Mouse (Mus musculus) hindbrain, postnatal 0 days (tissue): ENCODE results near the gene Rps26. TPM values are rescaled to one million over a fixed set of nuclear protein-coding genes. Genes with fewer than 3 reads are reported as not detected.
A peak's percentile ranks its signal among the peaks of the same experiment; 100 is the strongest.

Experiments used
- ATAC-seq: fragments of 200-750 bp; cut with Nextera tagmentation; 2 replicates; pipeline ENCODE4 v1.8.0; 2017; ENCODE audit warnings: mild to moderate bottlenecking, moderate TSS enrichment, moderate library complexity
- DNase-seq: peaks from one replicate; pipeline ENCODE4 v3.0.0-alpha.2; 2015; ENCODE audit warnings: low spot score
- H3K27ac ChIP-seq: fragments of 300-500 bp; sonication (generic); 2 replicates; pipeline ENCODE4 v1.5.1; 2014; ENCODE audit warnings: mild to moderate bottlenecking
- H3K27me3 ChIP-seq: fragments of 300-500 bp; sonication (generic); 2 replicates; pipeline ENCODE4 v1.6.1; 2014; ENCODE audit warnings: low read length, mixed read lengths; ENCODE audit not compliant: insufficient read depth
- H3K36me3 ChIP-seq: fragments of 300-500 bp; sonication (generic); 2 replicates; pipeline ENCODE4 v1.6.1; 2014; ENCODE audit warnings: low read length, mixed read lengths; ENCODE audit not compliant: insufficient read depth
- H3K4me1 ChIP-seq: fragments of 300-500 bp; sonication (generic); 2 replicates; pipeline ENCODE4 v1.6.1; 2014; ENCODE audit warnings: antibody characterized with exemption, low read length, mixed read lengths; ENCODE audit not compliant: insufficient read depth
- H3K4me2 ChIP-seq: fragments of 300-500 bp; sonication (generic); 2 replicates; pipeline ENCODE4 v1.6.1; 2014; ENCODE audit warnings: low read depth, mild to moderate bottlenecking, low read length, moderate library complexity, mixed read lengths
- H3K4me3 ChIP-seq: fragments of 300-500 bp; sonication (generic); 2 replicates; pipeline ENCODE4 v1.5.1; 2014; ENCODE audit warnings: low read length
- H3K9ac ChIP-seq: fragments of 300-500 bp; sonication (generic); replicated peaks from 2 replicates; pipeline ENCODE4 v1.6.1; 2014; ENCODE audit warnings: mild to moderate bottlenecking, low read length, moderate library complexity, mixed read lengths
- H3K9me3 ChIP-seq: fragments of 300-500 bp; sonication (generic); 2 replicates; pipeline ENCODE4 v1.6.1; 2016; ENCODE audit warnings: low read length, mixed read lengths
- CTCF ChIP-seq: IDR thresholded peaks from 2 replicates; pipeline ENCODE4 v1.5.1; 2016; ENCODE audit warnings: antibody characterized with exemption, control low read depth, low read depth
- WGBS: fragments of 180-500 bp; shearing (Covaris S2); extraction: QIAGEN DNeasy Blood & Tissue Kit; methylation state at CpG from one replicate; pipeline ENCODE4 v1.1.7; 2014; 5-methylcytosine and 5-hydroxymethylcytosine counted together
- polyA plus RNA-seq: library from polyadenylated mRNA; unstranded; fragments of >200 nt; fragmentation: Nextera tagmentation; extraction: Ambion mirVana; gene quantifications from 2 replicates; pipeline ENCODE4 v1.2.1, GENCODE M21; 2015
- total RNA-seq: library from RNA; depleted of rRNA; stranded (reverse); fragments of >200 nt; gene quantifications from 2 replicates; pipeline ENCODE4 v1.2.3, GENCODE M21; 2014

Gene Rps26
- total and polyA plus RNA-seq, 2 experiments from 2014 or later: 422 to 1,407 TPM

GRCm38 (mm10) chr10:128656731-128657130, 30.2 kb upstream of the Rps26 start:
- no peaks in the 10 kb centered on the region for H3K4me1 ChIP-seq
- H3K27ac ChIP-seq: no peak overlapping the region
- no peak for TF ChIP-seq CTCF
- WGBS: 98% methylated on average over 1 of the region's 1 CpGs
- no peak overlapping the region for H3K4me3 ChIP-seq
- no peaks in the 10 kb centered on the region for H3K9me3 ChIP-seq
- DNase-seq: no peak
- no peak overlapping the region for H3K4me2 ChIP-seq
- no peak for ATAC-seq
- H3K9ac ChIP-seq: no peak overlapping the region
- H3K36me3 ChIP-seq: no peaks in the 10 kb centered on the region
- no peaks in the 10 kb centered on the region for H3K27me3 ChIP-seq

- no peak for ATAC-seq
- WGBS: 92% methylated on average over 3 of the region's 3 CpGs
- H3K9ac ChIP-seq: no peak overlapping the region
Observed at GRCm38 (mm10) chr10:128655254-128655653, 28.7 kb upstream of the Rps26 start.

GRCm38 (mm10) chr10:128653866-128654265, 27.3 kb upstream of the Rps26 start:
- Histone ChIP-seq H3K9ac (no peak overlapping the region), H3K4me2 (no peak overlapping the region), H3K4me1 (no peaks in the 10 kb centered on the region), H3K9me3 (no peaks in the 10 kb centered on the region), H3K27me3 (no peaks in the 10 kb centered on the region), H3K36me3 (no peaks in the 10 kb centered on the region), H3K4me3 (no peak overlapping the region), H3K27ac (no peak overlapping the region)
- 75% methylated on average over 4 of the region's 4 CpGs for WGBS
- ATAC-seq (no peak), DNase-seq (no peak)
- TF ChIP-seq CTCF: no peak

More at GRCm38 (mm10) chr10:128655254-128655653, 28.7 kb upstream of the Rps26 start:
- no peaks in the 10 kb centered on the region for H3K9me3 ChIP-seq
- H3K36me3 ChIP-seq: no peaks in the 10 kb centered on the region
- no peak for DNase-seq
- H3K27ac ChIP-seq: no peak overlapping the region
- no peak overlapping the region for H3K4me3 ChIP-seq
- TF ChIP-seq CTCF: no peak
- H3K4me1 ChIP-seq: no peaks in the 10 kb centered on the region
- H3K27me3 ChIP-seq: no peaks in the 10 kb centered on the region
- no peak overlapping the region for H3K4me2 ChIP-seq

- no peaks in the 10 kb centered on the region for H3K27me3 ChIP-seq
- 5% methylated on average over 12 of the region's 13 CpGs for WGBS
- H3K9ac ChIP-seq: peak overlapping the region; percentile 53
- H3K36me3 ChIP-seq: peaks cover under 1% of the 10 kb centered on the region; the same call in 1 of the 2 replicates
- H3K27ac ChIP-seq: peak overlapping the region; percentile 83
- no peak for TF ChIP-seq CTCF
- peak overlapping the region; percentile 55 for H3K4me3 ChIP-seq
- DNase-seq (peak; percentile 79), ATAC-seq (peak; percentile 78)
- H3K4me1 ChIP-seq: peaks cover 13% of the 10 kb centered on the region; the same call in 1 of the 2 replicates
- no peaks in the 10 kb centered on the region for H3K9me3 ChIP-seq
- peak overlapping the region; percentile 66 for H3K4me2 ChIP-seq
Observed at GRCm38 (mm10) chr10:128646139-128647089, 19.9 kb upstream of the Rps26 start.

GRCm38 (mm10) chr10:128645111-128646011, 18.8 kb upstream of the Rps26 start, which contains the start of gene Ikzf4:
Gene Ikzf4 (minus strand): TSS chr10:128645991.
- WGBS: 1% methylated on average over 36 of the region's 36 CpGs
- H3K9me3 ChIP-seq: no peaks in the 10 kb centered on the region
- H3K27me3 ChIP-seq: no peaks in the 10 kb centered on the region
- H3K4me3 ChIP-seq: peak within 1 kb of the TSS; percentile 55
- H3K4me2 ChIP-seq: peak within 1 kb of the TSS; percentile 66
- peak within 1 kb of the TSS; percentile 90 for H3K27ac ChIP-seq
- H3K4me1 ChIP-seq: peaks cover 13% of the 10 kb centered on the region; the same call in 1 of the 2 replicates
- TF ChIP-seq CTCF: no peak
- DNase-seq: peak; percentile 65
- peak; percentile 84 for ATAC-seq
- H3K36me3 ChIP-seq: peaks cover 10% of the 10 kb centered on the region; the same call in 1 of the 2 replicates
- peak within 1 kb of the TSS; percentile 69 for H3K9ac ChIP-seq

GRCm38 (mm10) chr10:128642749-128643148, 16.2 kb upstream of the Rps26 start:
- Histone ChIP-seq H3K4me1 (peaks cover 13% of the 10 kb centered on the region; the same call in 1 of the 2 replicates), H3K27ac (no peak overlapping the region), H3K4me2 (peak overlapping the region; percentile 66; the same call in 1 of the 2 replicates), H3K9ac (no peak overlapping the region), H3K9me3 (no peaks in the 10 kb centered on the region), H3K4me3 (no peak overlapping the region), H3K36me3 (peaks cover 17% of the 10 kb centered on the region; the same call in 1 of the 2 replicates), H3K27me3 (no peaks in the 10 kb centered on the region)
- no peak for ATAC-seq
- no peak for DNase-seq
- WGBS: 89% methylated on average over 6 of the region's 6 CpGs
- TF ChIP-seq CTCF: no peak
